Mouse (Mus musculus) lung, adult 18-20 months (tissue): ENCODE data around the gene Alg12.
A peak's percentile ranks its signal among the peaks of the same experiment; 100 is the strongest.
"Not testable (repeated sequence)": the region's sequence is repeated elsewhere in the genome, so short reads cannot be mapped to it uniquely, and the experiment has no call there.

Experiments used
- DNase-seq, 2 experiments: peaks; one replicate each; pipeline ENCODE4 v3.0.0; 2022; ENCODE audit warnings: mixed read lengths in 2 of 2

Gene Alg12

DNA sequence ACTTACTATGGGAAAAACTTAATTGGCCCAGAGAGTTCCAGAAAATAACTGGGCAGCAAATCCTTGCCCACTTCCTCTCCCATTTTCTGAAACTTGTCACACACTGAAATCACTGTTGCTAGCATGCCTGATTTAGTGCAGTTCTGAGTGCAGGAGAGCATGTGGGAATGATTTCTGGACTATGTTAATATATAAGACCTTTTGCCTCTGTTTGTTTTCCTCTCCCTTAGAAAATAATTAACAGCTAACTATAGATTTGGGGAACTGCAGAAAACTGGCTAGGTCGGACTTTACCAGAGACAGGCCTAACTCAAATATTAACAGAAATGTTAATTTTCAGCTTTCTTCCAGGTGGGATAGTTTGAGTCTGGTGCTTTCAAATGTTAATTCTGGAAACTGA lies 50.6 kb downstream of the Alg12 start:
- DNase-seq: no peak

DNA sequence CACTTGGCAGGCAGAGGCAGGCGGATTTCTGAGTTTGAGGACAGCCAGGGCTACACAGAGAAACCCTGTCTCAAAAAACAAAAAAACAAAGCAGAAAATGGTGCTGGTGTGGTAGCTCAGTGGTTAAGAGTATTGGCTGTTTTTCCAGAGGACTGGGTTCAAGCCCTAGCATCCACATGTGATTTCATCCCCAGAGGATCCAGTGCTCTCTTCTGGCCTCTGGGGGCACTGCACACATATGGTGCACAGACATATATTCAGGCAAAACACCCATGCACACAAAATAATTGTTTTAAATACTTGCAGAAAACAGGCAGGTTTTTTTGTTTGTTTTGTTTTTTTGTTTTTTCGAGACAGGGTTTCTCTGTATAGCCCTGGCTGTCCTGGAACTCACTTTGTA lies 53.0 kb downstream of the Alg12 start:
- not testable (repeated sequence) for DNase-seq

DNA sequence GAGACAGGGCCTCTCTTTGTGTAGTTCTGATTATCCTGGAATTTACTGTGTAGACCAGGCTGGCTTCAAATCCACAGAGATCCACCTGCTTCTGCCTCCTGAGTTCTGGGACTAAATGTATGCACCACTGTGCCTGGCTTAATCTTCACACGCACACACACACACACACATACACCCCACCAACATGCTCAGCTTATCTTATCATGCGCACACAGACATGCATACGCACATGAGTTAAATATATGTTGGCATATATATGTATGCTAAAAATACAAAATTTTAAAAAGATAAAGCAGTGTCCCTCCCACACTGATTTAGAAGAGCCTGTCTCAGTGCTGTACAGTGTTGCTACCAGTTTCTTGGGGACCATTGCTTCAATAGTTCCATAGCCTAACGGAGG lies 57.6 kb downstream of the Alg12 start:
- DNase-seq: no peak

DNA sequence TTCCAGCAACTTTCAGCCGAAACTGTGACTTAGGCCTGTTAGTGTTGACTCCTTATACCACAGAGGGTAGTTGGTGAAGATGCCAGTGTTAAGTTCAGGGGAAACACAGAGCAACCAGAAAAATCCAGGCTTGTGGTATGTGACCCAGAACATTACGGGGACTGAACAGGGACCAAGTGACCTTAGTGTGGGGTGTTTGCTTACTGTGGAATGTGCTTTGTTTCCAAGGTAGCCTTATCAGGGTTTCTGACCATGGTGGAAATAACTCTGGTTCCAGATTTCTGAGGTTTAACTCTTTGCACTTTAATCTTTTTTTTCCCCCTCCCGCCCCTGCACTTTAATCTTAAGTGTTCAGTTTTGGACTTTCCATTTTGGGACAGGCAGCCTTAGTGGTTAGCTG lies 61.1 kb downstream of the Alg12 start:
- DNase-seq: peak in 1 of 2 experiments; percentile 33

DNA sequence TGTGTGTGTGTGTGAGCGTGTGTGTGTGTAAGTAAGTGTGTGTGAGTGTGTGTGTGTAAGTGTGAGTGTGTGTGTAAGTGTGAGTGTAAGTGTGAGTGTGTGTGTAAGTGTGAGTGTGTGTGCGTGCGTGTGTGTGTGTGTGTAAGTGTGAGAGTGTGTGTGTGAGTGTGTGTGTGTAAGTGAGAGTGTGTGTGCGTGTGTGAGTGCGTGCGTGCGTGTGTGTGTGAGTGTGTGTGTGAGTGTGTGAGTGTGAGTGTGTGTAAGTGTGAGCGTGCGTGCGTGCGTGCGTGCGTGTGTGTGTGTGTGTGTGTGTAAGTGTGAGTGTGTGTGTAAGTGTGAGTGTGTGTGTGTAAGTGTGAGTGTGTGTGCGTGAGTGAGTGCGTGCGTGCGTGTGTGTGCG lies 63.4 kb downstream of the Alg12 start:
- no peak for DNase-seq
